Comparison of ENCODE assay signal across 9 mouse cellular contexts in genomic region chr15:100974679-100975078, GRCm38 (mm10).
DNase-seq lines count a peak whose midpoint lies in the region; ATAC-seq and TF ChIP-seq lines count a peak whose summit lies in the region.
"Had no signal": no experiment of that assay in that cellular context is flagged by ENCODE, and none has a peak within 500 bp of the region (broad histone marks: within the 10 kb centered on the region; RNA-seq: fewer than 3 reads in every experiment).

No protein-coding gene starts in this region.

- H3K4me2 ChIP-seq in heart, embryonic 12.5 days = no peak overlapping the region
- H3K4me2 ChIP-seq: heart, embryonic 15.5 days had no signal

- no peaks in the 10 kb centered on the region; the same call in 1 of the 2 replicates for H3K27me3 ChIP-seq in heart, adult 2 months (ENCODE audit: control insufficient read depth, insufficient read depth, low read length)
- 0 out of 2 replicates have a peak, but pooled peaks cover 7% of the 10 kb centered on the region for H3K27me3 ChIP-seq in heart, embryonic 12.5 days (replicated peaks)
- no peaks in the 10 kb centered on the region for H3K27me3 ChIP-seq in limb, embryonic 10.5 days (ENCODE audit: low read depth, poor library complexity, severe bottlenecking)
- no peaks in the 10 kb centered on the region for H3K27me3 ChIP-seq in hindbrain, embryonic 10.5 days (ENCODE audit: insufficient read depth, poor library complexity, severe bottlenecking)
- H3K27me3 ChIP-seq: heart, embryonic 15.5 days had no signal

- H3K4me1 ChIP-seq in heart, adult 2 months (ENCODE audit: control insufficient read depth, insufficient read depth, low read length) = no peaks in the 10 kb centered on the region
- H3K4me1 ChIP-seq in heart, embryonic 12.5 days (replicated peaks) = no peaks in the 10 kb centered on the region
- peaks cover 8% of the 10 kb centered on the region for H3K4me1 ChIP-seq in limb, embryonic 10.5 days
- H3K4me1 ChIP-seq in hindbrain, embryonic 10.5 days (replicated peaks) = peaks cover 9% of the 10 kb centered on the region
- H3K4me1 ChIP-seq: heart, embryonic 15.5 days had no signal

- DNase-seq in heart, adult 2 months = no peak
- peak; percentile 16 for DNase-seq in lung, postnatal 36 days
- DNase-seq in lung, postnatal 25 days (ENCODE audit: low spot score) = no peak
- DNase-seq in MN1 (ENCODE audit: low spot score) = peak; percentile 42
- peak; percentile 53 for DNase-seq in induced T-regulatory cell, adult 2 months (ENCODE audit: low read depth)
- no peak for DNase-seq in limb, embryonic 10.5 days (ENCODE audit: low spot score)
- DNase-seq in hindbrain, embryonic 10.5 days (ENCODE audit: low spot score) = no peak

- ATAC-seq in heart, embryonic 12.5 days (ENCODE audit: insufficient number of reproducible peaks, low FRiP score) = no peak

- H3K4me3 ChIP-seq in heart, adult 2 months = no peak overlapping the region
- H3K4me3 ChIP-seq in heart, embryonic 12.5 days = no peak overlapping the region
- no peak overlapping the region for H3K4me3 ChIP-seq in limb, embryonic 10.5 days
- H3K4me3 ChIP-seq in hindbrain, embryonic 10.5 days = no peak overlapping the region
- H3K4me3 ChIP-seq: heart, embryonic 15.5 days had no signal

- no peak overlapping the region for H3K27ac ChIP-seq in heart, adult 2 months
- H3K27ac ChIP-seq in heart, embryonic 12.5 days (ENCODE audit: poor library complexity, severe bottlenecking) = no peak overlapping the region
- no peak overlapping the region for H3K27ac ChIP-seq in limb, embryonic 10.5 days
- H3K27ac ChIP-seq in hindbrain, embryonic 10.5 days = no peak overlapping the region
- H3K27ac ChIP-seq: heart, embryonic 15.5 days had no signal

- no peak for TF ChIP-seq EP300 in heart, adult 2 months (IDR thresholded peaks at IDR 0.05; ENCODE audit: insufficient read depth, low read depth, low read length)

- H3K79me2 ChIP-seq in heart, adult 2 months (replicated peaks; ENCODE audit: control insufficient read depth, insufficient read depth, low read length) = no peaks in the 10 kb centered on the region

- H3K36me3 ChIP-seq in heart, adult 2 months (ENCODE audit: control insufficient read depth, insufficient read depth, low read length) = no peaks in the 10 kb centered on the region
- H3K36me3 ChIP-seq in heart, embryonic 12.5 days = no peaks in the 10 kb centered on the region
- H3K36me3 ChIP-seq in limb, embryonic 10.5 days = no peaks in the 10 kb centered on the region
- H3K36me3 ChIP-seq in hindbrain, embryonic 10.5 days = peaks cover 34% of the 10 kb centered on the region
- H3K36me3 ChIP-seq: heart, embryonic 15.5 days had no signal

- peak; percentile 54 for TF ChIP-seq CTCF in heart, adult 2 months (IDR thresholded peaks at IDR 0.05)

- 57% methylated on average over 1 of the region's 1 CpGs for WGBS in heart, adult 2 months
- WGBS in heart, embryonic 12.5 days = 60% methylated on average over 1 of the region's 1 CpGs
- WGBS in limb, embryonic 10.5 days = 83% methylated on average over 1 of the region's 1 CpGs
- WGBS in hindbrain, embryonic 10.5 days = 88% methylated on average over 1 of the region's 1 CpGs

- no peak for TF ChIP-seq POLR2A in heart, adult 2 months (IDR thresholded peaks at IDR 0.05; ENCODE audit: insufficient read depth, low read depth, low read length)

- H3K9me3 ChIP-seq in heart, embryonic 12.5 days (replicated peaks) = no peaks in the 10 kb centered on the region
- H3K9me3 ChIP-seq in limb, embryonic 10.5 days (replicated peaks) = no peaks in the 10 kb centered on the region
- H3K9me3 ChIP-seq in hindbrain, embryonic 10.5 days = no peaks in the 10 kb centered on the region
- H3K9me3 ChIP-seq: heart, embryonic 15.5 days had no signal

- no peak overlapping the region for H3K9ac ChIP-seq in heart, adult 2 months (ENCODE audit: low read depth, low read length)
- H3K9ac ChIP-seq in heart, embryonic 12.5 days = no peak overlapping the region
- H3K9ac ChIP-seq: heart, embryonic 15.5 days had no signal

- intact Hi-C loops in heart, adult 2 months (cut with DNase I) = no loop called here

Comparison
In these comparisons a context has a peak if more than half of its experiments do, and no peak if none do; other contexts are left out.
1. DNase-seq: peak in lung, postnatal 36 days (single experiment), MN1 (single experiment) and induced T-regulatory cell, adult 2 months (single experiment); none in heart, adult 2 months (0 of 2), lung, postnatal 25 days (single experiment), limb, embryonic 10.5 days (single experiment) and hindbrain, embryonic 10.5 days (single experiment).